Mouse (Mus musculus) cerebellum, adult 2 months (tissue): ENCODE results near the gene Rps25. TPM values are rescaled to one million over a fixed set of nuclear protein-coding genes. Genes with fewer than 3 reads are reported as not detected.
"Not testable (repeated sequence)": the region's sequence is repeated elsewhere in the genome, so short reads cannot be mapped to it uniquely, and the experiment has no call there.

Experiments
- DNase-seq, 2 experiments: peaks; one replicate each; pipeline ENCODE4 v3.0.0; 2021
- H3K27ac ChIP-seq: fragments of 200-500 bp; 2 replicates; pipeline ENCODE4 v1.5.1; 2012; ENCODE audit warnings: low read length, control low read depth, inconsistent platforms; ENCODE audit not compliant: insufficient read depth
- H3K27me3 ChIP-seq: fragments of 200-500 bp; 2 replicates; pipeline ENCODE4 v1.6.1; 2012; ENCODE audit warnings: inconsistent platforms, mild to moderate bottlenecking, low read length, moderate library complexity; ENCODE audit not compliant: control insufficient read depth, insufficient read depth
- H3K4me1 ChIP-seq: fragments of 200-500 bp; 2 replicates; pipeline ENCODE4 v1.6.1; 2011; ENCODE audit warnings: low read length; ENCODE audit not compliant: control insufficient read depth, insufficient read depth
- H3K4me3 ChIP-seq: fragments of 200-500 bp; replicated peaks from 2 replicates; pipeline ENCODE3; 2011; ENCODE audit warnings: mild to moderate bottlenecking, low read depth, low read length, control low read depth; ENCODE audit not compliant: insufficient read depth
- CTCF ChIP-seq: fragments of 200-500 bp; IDR thresholded peaks from 2 replicates; pipeline ENCODE4 v1.5.1; 2011; ENCODE audit warnings: low read depth, mild to moderate bottlenecking, control low read depth, low read length, moderate library complexity, borderline replicate concordance; ENCODE audit not compliant: insufficient read depth
- POLR2A ChIP-seq: fragments of 200-500 bp; IDR thresholded peaks from 2 replicates; pipeline ENCODE4 v1.6.1; 2011; ENCODE audit warnings: low read length, control low read depth, borderline replicate concordance; ENCODE audit not compliant: insufficient read depth
- WGBS: fragments of 180-500 bp; shearing (Covaris S2); methylation state at CpG from one replicate; pipeline ENCODE4 v1.1.7; 2018; 5-methylcytosine and 5-hydroxymethylcytosine counted together
- polyA plus RNA-seq: library from polyadenylated mRNA; depleted of rRNA; stranded (reverse); fragments of >200 nt; gene quantifications from 2 replicates; pipeline ENCODE4 v1.2.3, GENCODE M21; 2012

Gene Rps25
- polyA plus RNA-seq, 1 experiment = 456 TPM

- Histone ChIP-seq H3K27me3 (no peaks in the 10 kb centered on the region), H3K4me1 (peaks cover 8% of the 10 kb centered on the region; the same call in 1 of the 2 replicates), H3K4me3 (peak within 1 kb of the TSS; percentile 62), H3K27ac (peak within 1 kb of the TSS; percentile 22)
- WGBS = under 1% methylated on average over 43 of the region's 43 CpGs
- DNase-seq = peak; percentile 97 to 99
- TF ChIP-seq CTCF (no peak), POLR2A (peak; percentile 84)
Measured at GRCm38 (mm10) chr9:44396684-44397411, 10.1 kb upstream of the Rps25 start, which contains the start of gene Slc37a4. Gene Slc37a4 (plus strand): TSS chr9:44396852.

GRCm38 (mm10) chr9:44398087-44398486 lies 8.9 kb upstream of the Rps25 start:
- no peaks in the 10 kb centered on the region for H3K27me3 ChIP-seq
- WGBS = 29% methylated on average over 4 of the region's 4 CpGs
- no peak for TF ChIP-seq POLR2A
- TF ChIP-seq CTCF = no peak
- no peak for DNase-seq
- H3K4me3 ChIP-seq = peak overlapping the region; percentile 14
- H3K27ac ChIP-seq = no peak overlapping the region
- H3K4me1 ChIP-seq = peaks cover 8% of the 10 kb centered on the region; the same call in 1 of the 2 replicates

DNA sequence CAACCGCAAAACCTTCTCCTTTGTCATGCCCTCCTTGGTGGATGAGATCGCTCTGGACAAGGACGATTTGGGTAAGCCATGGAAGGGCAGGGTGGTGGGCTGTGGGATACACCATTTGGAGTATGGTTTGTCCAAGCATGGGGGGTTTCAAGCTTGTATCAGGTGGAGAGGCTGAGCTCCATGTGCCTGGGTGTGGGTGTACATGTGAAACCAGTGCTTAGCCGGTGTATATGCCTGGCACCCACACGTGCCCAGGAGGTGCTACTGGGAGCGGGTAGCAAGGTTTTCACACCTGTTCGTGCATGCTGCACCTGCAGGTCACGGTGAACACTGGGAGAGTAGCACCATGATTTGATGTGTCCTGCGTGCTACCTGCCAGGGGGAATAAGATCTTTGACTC lies 8.4 kb upstream of the Rps25 start:
- Histone ChIP-seq H3K27ac (no peak overlapping the region), H3K27me3 (no peaks in the 10 kb centered on the region), H3K4me1 (peaks cover 8% of the 10 kb centered on the region; the same call in 1 of the 2 replicates), H3K4me3 (no peak overlapping the region)
- peak in 1 of 2 experiments; percentile 22 for DNase-seq
- 79% methylated on average over 9 of the region's 9 CpGs for WGBS
- TF ChIP-seq POLR2A (no peak), CTCF (no peak)

DNA sequence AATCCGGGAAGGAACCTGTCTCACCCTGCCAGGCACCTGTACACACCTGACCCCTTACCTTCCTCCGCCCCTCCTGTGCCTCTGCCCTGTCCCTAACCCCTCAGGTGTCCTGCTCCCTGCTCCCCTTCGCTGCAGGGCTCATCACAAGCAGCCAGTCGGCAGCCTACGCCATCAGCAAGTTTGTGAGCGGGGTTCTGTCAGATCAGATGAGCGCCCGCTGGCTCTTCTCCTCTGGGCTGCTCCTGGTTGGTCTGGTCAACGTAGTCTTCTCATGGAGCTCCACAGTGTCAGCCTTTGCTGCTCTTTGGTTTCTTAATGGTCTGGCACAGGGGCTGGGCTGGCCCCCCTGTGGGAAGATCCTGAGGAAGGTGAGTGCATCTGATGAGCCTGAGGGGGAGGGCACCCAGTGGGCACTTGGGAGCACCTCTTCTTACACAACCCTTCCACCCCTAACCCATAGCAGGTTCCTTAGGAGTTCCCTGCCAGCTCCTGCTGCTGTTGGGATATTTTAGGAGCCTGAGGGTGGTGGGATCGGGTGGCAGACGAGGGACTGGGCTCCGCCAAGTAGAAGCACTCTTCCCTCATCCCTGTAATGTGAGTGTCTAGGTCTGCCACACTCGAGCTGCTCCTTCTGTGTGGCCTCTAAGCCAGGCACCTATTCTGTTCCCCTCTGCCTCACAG lies 7.7 kb upstream of the Rps25 start:
- WGBS = 57% methylated on average over 13 of the region's 13 CpGs
- Histone ChIP-seq H3K27me3 (no peaks in the 10 kb centered on the region), H3K4me3 (no peak overlapping the region), H3K4me1 (peaks cover 8% of the 10 kb centered on the region; the same call in 1 of the 2 replicates), H3K27ac (no peak overlapping the region)
- DNase-seq = peak in 1 of 2 experiments; percentile 24
- TF ChIP-seq POLR2A = no peak
- no peak for TF ChIP-seq CTCF

DNA sequence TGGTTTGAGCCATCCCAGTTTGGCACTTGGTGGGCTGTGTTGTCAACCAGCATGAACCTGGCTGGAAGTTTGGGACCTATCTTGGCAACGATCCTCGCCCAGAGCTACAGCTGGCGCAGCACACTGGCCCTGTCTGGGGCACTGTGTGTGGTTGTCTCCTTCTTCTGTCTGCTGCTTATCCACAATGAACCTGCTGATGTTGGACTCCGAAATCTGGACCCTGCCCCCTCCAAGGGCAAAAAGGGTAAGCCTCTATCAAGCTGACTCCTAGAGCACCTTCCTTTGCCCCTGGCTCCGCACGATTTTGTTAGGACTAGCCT lies 7.2 kb upstream of the Rps25 start:
- Histone ChIP-seq H3K27ac (no peak overlapping the region), H3K4me1 (peaks cover 8% of the 10 kb centered on the region; the same call in 1 of the 2 replicates), H3K4me3 (no peak overlapping the region), H3K27me3 (no peaks in the 10 kb centered on the region)
- no peak for TF ChIP-seq CTCF
- TF ChIP-seq POLR2A = no peak
- DNase-seq = peak in 1 of 2 experiments; percentile 19
- 39% methylated on average over 6 of the region's 6 CpGs for WGBS

DNA sequence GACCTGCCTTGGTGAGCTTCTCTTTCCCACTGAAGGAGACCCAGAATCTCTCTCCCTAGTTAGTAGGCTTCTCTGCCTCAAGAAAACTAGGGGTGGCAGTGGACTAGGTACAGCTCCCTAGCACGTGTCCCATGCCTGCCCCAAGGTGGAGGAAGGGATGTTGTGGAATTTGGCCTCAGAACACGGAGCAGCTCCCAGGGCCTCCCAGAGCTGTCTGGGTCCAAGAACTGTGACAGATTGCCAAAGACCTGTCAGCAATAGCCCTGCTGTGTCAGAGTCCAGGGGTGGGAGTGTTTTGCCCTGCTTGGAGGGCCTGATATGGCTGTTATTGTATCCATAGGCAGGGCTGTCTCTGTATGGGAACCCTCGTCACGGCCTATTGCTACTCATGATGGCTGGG lies 5.9 kb upstream of the Rps25 start:
- Histone ChIP-seq H3K27ac (no peak overlapping the region), H3K27me3 (no peaks in the 10 kb centered on the region), H3K4me3 (no peak overlapping the region), H3K4me1 (peaks cover 8% of the 10 kb centered on the region; the same call in 1 of the 2 replicates)
- 51% methylated on average over 4 of the region's 4 CpGs for WGBS
- DNase-seq = peak in 1 of 2 experiments; percentile 12
- TF ChIP-seq POLR2A (no peak), CTCF (no peak)

- Histone ChIP-seq H3K4me1 (no peaks in the 10 kb centered on the region), H3K27ac (no peak overlapping the region), H3K4me3 (no peak overlapping the region), H3K27me3 (no peaks in the 10 kb centered on the region)
- DNase-seq = no peak
- WGBS = 92% methylated on average over 3 of the region's 3 CpGs
- TF ChIP-seq POLR2A = no peak
- no peak for TF ChIP-seq CTCF
Measured at GRCm38 (mm10) chr9:44405011-44405410, 1.9 kb upstream of the Rps25 start.

DNA sequence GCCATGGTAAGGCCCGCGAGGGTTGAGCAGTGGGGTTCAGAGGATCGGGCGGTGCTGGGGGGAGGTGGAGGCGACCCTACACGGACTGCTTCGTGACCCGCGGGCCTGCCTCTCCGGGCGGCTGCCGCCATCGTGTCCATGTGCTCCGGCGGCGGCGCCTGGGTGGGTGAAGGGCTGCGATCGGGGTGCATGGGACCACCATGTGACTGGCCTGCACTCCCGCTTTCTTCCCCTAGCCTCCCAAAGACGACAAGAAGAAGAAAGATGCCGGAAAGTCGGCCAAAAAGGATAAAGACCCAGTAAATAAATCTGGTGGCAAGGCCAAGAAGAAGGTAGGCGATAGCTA lies 786 bp downstream of the Rps25 start:
- H3K4me3 ChIP-seq = peak overlapping the region; percentile 96
- DNase-seq = no peak
- TF ChIP-seq CTCF (no peak), POLR2A (no peak)
- no peaks in the 10 kb centered on the region for H3K27me3 ChIP-seq
- H3K4me1 ChIP-seq = no peaks in the 10 kb centered on the region
- under 1% methylated on average over 24 of the region's 24 CpGs for WGBS
- H3K27ac ChIP-seq = 0 out of 2 replicates have a peak overlapping the region, but pooled peaks have one; percentile 3

- not testable (repeated sequence) for H3K4me1 ChIP-seq, H3K27me3 ChIP-seq, DNase-seq, H3K27ac ChIP-seq, H3K4me3 ChIP-seq
- WGBS = 79% methylated on average over 9 of the region's 9 CpGs
Measured at GRCm38 (mm10) chr9:44408693-44409092, 1.8 kb downstream of the Rps25 start.
